Mouse (Mus musculus): ENCODE data around the gene Rp2. TPM values are rescaled to one million over a fixed set of nuclear protein-coding genes. Genes with fewer than 3 reads are reported as not detected.
A peak's percentile ranks its signal among the peaks of the same experiment; 100 is the strongest.

The Rp2 gene
- total RNA-seq, 2 experiments from 2014 or later = 17.5 to 19.0 TPM

DNA sequence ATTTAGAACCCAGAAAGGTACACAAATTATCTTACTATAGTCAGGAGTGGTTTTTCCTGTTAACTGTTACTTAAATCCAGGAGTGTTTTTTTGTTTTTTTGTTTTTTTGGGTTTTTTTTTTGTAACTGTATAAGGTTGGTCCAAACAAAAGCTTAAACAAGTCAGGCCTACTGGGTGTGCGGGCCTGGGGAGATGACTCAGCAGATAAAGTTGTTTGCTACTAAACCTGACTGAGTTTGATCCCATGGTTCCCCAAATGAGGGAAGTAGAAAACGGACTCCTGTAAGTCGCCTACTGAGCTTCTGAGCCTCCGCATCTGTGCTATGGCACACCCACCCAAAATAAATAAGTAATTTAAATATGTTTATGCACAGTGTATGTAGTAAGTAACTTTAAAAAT is 55.3 kb downstream of the Rp2 start:
- no peak for DNase-seq (ENCODE audit: low spot score in 2 of 2)

DNA sequence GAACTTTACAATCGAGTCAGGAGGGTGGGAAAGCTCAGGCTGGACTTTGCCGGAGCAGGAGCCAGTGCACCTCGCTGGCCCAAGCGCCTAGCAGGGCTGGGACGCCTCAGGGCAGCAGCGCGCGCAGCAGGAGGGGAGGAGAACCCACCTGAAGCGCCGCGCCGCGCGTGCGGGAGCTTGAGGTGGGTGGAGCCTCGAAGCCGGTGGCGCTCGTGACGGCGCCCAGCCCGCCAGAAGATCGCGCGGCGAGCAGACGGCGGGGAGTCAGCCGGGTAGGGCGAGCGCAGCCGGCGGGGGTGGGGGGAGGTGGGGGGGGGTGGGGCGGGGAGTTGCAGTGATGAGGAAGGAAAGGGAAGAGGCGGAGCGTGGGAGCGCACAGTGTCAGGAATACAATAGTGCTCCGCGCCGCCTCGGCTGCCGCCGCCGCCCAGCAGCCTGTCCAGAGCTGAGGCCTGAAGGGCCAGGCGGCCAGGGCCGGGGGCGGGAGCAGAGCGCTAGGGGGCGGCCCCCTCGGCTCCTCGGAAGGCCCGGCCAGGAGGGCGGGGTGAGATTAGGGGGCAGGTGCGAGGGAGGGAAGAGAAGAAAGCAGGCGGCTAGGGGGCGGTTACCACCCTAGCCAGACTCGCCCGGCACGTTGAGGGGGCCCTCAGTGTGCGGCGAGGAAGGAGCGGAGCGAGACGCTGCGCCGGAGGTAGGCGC is 61.0 kb downstream of the Rp2 start, which contains the start of gene Jade3:
Gene Jade3 (plus strand): TSS at position 549 of the 699 bp plus-strand sequence.
- peak; percentile 52 for DNase-seq (ENCODE audit: low spot score in 2 of 2)

DNA sequence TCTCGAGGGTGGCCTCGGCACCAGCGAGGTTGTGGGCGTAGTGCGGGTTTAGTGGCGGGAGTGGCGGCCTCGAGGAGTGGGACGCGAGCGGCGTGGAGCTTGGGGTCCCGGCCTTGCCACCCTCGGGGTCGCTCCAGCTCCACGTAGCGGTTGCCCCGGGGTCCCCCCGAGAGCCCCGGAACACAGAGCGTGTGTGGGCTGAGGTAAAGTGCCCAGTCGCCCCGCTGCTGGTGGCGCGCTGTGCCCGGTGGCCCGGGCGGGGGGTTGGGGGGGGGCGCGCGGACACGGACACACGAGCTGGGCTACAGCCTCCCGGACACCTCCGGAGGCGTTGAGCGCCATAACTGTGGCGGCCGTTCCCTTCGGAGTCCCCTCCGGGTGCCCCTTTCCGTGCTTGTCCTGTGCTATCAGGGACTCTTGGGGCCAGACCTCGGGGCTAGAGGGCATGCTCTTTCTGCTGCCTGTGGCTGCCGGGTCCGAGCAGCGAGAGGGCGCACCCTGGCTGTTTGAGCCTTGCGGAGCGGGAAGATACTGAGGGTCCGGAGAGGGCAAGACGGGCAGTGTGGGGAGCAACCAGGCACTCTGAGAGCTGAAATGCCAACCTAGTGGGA is 61.7 kb downstream of the Rp2 start:
- DNase-seq (ENCODE audit: low spot score in 2 of 2) = peak; percentile 2 to 10

Other genes starting within 250 kb of the Rp2 start
- gene Slc9a7, start 72.7 kb upstream of the Rp2 start, total RNA-seq (2021) = 10 to 100 TPM; 58.7 to 64.2 TPM
- 1 to 10 TPM; 7.2 to 9.1 TPM for gene Jade3, start 61.2 kb downstream of the Rp2 start, total RNA-seq (2021)
- under 1 TPM; 0.23 to 0.35 TPM for gene Rgn, start 185.3 kb downstream of the Rp2 start, total RNA-seq (2021)

Measured in left cerebral cortex, adult 18-20 months (tissue).